Comparison of ENCODE assay signal across 1 mouse cellular context in the genomic region with DNA sequence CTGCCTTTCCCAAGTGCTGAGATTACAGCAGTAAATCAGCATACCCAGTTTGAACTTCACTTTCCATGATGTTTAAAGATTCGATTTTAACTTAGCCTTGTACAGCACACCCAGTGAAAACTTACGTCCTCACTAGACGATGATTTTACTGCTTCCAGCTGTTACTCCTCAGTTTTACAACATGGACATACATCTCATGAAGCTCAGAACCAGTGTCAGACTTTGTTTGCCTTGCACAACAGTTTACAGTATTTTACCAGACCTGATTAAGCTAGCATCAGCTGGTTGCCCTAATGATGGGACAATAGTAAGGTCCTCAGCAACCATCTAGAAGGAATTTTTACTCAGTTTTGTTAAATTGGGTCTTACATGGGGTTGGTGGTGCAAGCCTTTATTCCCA.
TF ChIP-seq lines count a peak whose summit lies in the region.

No protein-coding gene starts in this region.

TF ChIP-seq in CH12.LX, 34 proteins besides CTCF, POLR2A, EP300 and RAD21:
- TF ChIP-seq RCOR1 (conservative IDR thresholded peaks at IDR 0.05; ENCODE audit: low read depth, low read length) (no peak), ZKSCAN1 (IDR thresholded peaks at IDR 0.05; ENCODE audit: borderline replicate concordance, low read depth, low read length) (no peak), CHD2 (IDR thresholded peaks at IDR 0.05; ENCODE audit: low read length) (no peak), POLR2AphosphoS2 (IDR thresholded peaks at IDR 0.05; ENCODE audit: low read depth, low read length) (no peak; the same call in 1 of the 2 replicates), UBTF (IDR thresholded peaks at IDR 0.05; ENCODE audit: low read depth, low read length) (no peak), BHLHE40 (IDR thresholded peaks at IDR 0.05; ENCODE audit: low read depth, low read length) (no peak), ELF1 (IDR thresholded peaks at IDR 0.05; ENCODE audit: low read depth, low read length) (no peak), TCF12 (IDR thresholded peaks at IDR 0.05; ENCODE audit: low read depth, low read length) (no peak), PAX5 (IDR thresholded peaks at IDR 0.05; ENCODE audit: low read length) (no peak), ZNF384 (IDR thresholded peaks at IDR 0.05; ENCODE audit: low read depth, low read length) (no peak), KAT2A (IDR thresholded peaks at IDR 0.05; ENCODE audit: insufficient replicate concordance, low read length) (no peak), ZMIZ1 (IDR thresholded peaks at IDR 0.05; ENCODE audit: low read depth, low read length) (no peak), E2F4 (IDR thresholded peaks at IDR 0.05; ENCODE audit: insufficient replicate concordance, low read depth, low read length) (no peak), MXI1 (IDR thresholded peaks at IDR 0.05; ENCODE audit: low read depth, low read length) (no peak), ETS1 (conservative IDR thresholded peaks at IDR 0.05; ENCODE audit: low read depth, low read length) (no peak)
